Mouse (Mus musculus) fat pad, adult 2 months (tissue): ENCODE results near the gene Pex16.

Source experiments
- DNase-seq: peaks from one replicate; pipeline ENCODE4 v3.0.0-alpha.2; 2011; ENCODE audit warnings: low read depth, low spot score; ENCODE audit errors: extremely low read depth

Pex16 gene

GRCm38 (mm10) chr2:92421723-92422387 lies 47.4 kb downstream of the Pex16 start:
- DNase-seq: no peak

- DNase-seq: no peak
Measured at GRCm38 (mm10) chr2:92422388-92423135, 48.1 kb downstream of the Pex16 start.

GRCm38 (mm10) chr2:92423156-92423555 lies 48.7 kb downstream of the Pex16 start:
- DNase-seq: no peak

- DNase-seq: no peak
Measured at GRCm38 (mm10) chr2:92423702-92424461, 49.4 kb downstream of the Pex16 start.

GRCm38 (mm10) chr2:92424462-92425308 lies 50.2 kb downstream of the Pex16 start:
- no peak for DNase-seq

GRCm38 (mm10) chr2:92425366-92425765 lies 50.9 kb downstream of the Pex16 start:
- DNase-seq: no peak

GRCm38 (mm10) chr2:92426426-92426825 lies 52.0 kb downstream of the Pex16 start:
- DNase-seq: no peak

- no peak for DNase-seq
Measured at GRCm38 (mm10) chr2:92427882-92428281, 53.4 kb downstream of the Pex16 start.

GRCm38 (mm10) chr2:92430089-92430488 lies 55.6 kb downstream of the Pex16 start:
- no peak for DNase-seq
